Mouse (Mus musculus) gonadal fat pad, adult 2 months (tissue): ENCODE results near the gene Mybphl. TPM values are rescaled to one million over a fixed set of nuclear protein-coding genes. Genes with fewer than 3 reads are reported as not detected.

Experiments
- DNase-seq: peaks from one replicate; pipeline ENCODE4 v3.0.0-alpha.2; 2012; ENCODE audit warnings: low read depth
- polyA plus RNA-seq: library from polyadenylated mRNA; depleted of rRNA; stranded (reverse); fragments of >200 nt; gene quantifications from 2 replicates; pipeline ENCODE4 v1.2.3, GENCODE M21; 2012

Mybphl gene
- polyA plus RNA-seq, 1 experiment = not detected

DNA sequence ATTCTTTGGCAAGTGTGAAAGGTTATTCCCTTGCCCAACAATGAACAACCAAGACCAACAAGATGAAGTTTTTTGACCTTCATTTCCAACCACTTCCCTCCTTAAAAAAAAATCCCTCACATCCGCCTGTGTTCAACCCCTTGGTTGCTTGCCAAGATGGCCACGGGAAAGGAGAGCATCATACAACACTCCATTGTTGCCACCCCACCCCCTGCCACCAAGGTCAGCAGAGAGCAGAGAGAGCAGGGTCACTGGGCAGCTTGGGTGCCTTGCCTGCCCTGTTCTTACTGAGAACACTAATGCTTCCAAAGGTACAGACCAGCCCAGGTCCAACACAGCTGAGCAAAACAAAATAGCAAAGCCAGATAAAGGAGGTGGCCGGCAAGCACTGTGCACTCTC lies 7.6 kb downstream of the Mybphl start:
- no peak for DNase-seq

DNA sequence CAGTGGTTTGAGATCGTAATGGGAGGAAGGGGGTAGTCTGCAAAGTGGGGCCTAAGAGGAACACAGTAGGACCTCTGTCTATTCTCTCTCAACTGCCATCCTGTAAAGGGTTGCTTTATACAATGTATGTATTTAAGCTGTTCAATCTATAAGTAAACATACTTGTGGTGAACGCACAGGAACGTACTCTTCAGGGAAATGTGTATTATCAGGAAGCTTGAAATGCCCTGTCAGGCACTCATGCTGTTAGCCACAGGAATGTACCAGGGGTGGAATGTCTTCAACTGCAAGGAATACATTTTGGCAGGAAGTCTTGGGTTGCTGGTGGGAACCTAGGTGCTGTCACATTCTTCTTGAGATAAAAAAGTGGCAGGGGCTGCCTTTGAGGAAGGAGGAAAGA lies 8.0 kb downstream of the Mybphl start:
- no peak for DNase-seq

GRCm38 (mm10) chr3:108378875-108379663 lies 14.4 kb downstream of the Mybphl start:
- DNase-seq = no peak

GRCm38 (mm10) chr3:108380695-108381094 lies 16.0 kb downstream of the Mybphl start:
- no peak for DNase-seq

DNA sequence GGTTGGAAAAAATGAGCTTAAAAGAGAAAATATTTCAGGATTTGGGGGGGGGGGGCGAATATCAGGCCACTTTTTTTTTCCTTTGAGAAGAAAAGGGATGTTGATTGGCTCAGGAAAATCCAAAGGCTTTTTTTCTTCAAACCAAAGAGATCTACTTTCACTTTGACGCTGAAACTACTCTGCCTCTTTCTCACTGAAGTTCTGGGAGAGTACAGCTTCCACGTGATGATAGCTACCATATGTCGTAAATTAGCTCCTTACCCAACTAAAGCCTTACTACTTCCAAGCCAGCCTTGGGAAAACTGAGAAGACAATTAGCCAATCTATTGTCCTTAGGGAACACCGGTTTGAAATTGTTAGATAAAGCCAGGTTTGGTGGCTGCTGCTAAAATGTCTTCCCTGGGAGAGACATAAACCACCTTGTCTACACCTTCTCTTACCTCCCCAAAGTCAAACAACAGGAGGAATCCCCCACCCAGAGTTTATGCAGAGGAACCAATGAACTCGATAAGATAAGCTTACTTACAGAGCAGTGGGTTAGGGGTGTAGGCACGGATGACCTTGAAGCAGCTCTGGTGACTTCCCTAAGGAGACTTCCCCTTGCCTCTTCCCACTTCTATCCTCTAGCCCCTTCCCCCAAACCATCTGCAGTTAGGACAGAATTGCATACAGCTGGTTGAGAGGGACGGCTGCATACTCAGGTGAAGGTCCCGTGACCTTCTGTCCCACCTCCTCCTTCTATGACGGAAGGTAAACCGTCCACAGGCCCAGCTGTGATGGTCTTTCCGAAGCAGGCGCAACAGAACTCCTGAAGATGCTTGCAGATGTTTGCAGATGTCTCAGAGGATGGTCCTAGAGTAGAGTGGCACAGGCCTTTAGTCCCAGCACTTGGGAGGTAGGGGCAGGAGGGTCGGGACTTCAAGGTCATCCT lies 17.5 kb downstream of the Mybphl start:
- no peak for DNase-seq

DNA sequence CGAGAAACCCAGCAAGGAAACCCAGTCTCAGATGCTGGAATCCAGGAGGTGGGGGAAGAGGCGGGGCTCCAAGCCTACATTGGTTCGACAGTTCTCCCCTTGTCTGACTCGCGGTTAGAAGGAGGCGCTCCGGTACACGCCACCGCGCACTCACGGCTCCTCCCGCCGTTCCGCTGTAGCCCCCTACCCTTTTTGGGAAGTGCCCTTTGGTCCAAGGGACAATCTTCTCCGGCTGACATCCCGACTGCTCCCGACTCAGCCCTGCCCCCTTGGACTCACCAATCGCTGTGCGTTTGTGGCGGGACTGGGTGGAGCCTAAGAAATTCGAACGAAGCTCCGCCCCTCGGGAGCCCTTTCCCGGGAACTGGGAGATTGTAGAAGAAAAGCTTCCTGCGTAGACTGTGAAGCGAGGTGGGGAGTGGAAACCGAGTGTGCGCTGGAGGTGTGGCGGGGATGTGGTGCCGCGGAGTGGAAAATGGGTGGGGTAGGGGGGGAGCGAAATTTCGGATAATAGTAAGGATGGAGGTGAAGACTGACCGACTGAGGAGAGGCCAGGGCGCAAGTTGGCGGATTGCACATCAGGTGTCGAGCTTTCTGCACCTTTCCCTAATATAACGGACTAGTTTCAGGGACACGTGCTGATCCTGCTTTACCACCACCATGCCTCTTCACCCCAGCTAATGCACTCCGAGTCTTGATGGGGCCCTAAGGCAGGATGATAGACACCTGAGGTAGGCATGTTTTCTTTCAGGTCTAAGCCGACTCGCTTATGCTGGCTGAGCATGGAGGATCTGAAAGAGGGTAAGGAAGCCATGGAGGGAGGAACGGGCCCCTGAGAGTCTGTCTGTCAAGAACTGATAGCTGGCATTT lies 19.0 kb downstream of the Mybphl start, which contains the start of gene Psrc1:
Gene Psrc1, plus strand, starts transcription at position 355 of the 870 bp plus-strand sequence.
- DNase-seq = no peak

- DNase-seq = no peak
Observed at GRCm38 (mm10) chr3:108384425-108384824, 19.7 kb downstream of the Mybphl start.

DNA sequence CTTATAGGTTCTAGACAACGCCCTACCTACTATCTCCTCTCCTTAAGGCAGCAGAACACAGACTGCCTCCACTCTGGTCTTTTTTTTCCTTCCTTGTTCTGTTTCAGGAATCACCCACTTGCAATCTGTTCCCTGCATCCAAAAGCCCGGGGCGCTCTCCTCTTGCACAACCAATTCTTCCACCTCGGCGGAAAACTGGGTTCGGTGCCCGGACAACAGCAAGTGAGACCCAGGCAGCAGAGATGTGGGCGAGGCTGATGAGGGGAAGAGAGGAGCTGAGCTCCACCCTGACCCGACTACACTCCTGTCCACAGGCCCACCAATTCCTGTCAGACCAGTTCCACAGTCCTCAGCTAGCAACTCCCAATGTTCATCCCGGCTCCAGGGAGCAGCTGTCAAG lies 21.5 kb downstream of the Mybphl start:
- peak; percentile 85 for DNase-seq

- DNase-seq = peak; percentile 88
Observed at GRCm38 (mm10) chr3:108389111-108389545, 24.4 kb downstream of the Mybphl start.

DNA sequence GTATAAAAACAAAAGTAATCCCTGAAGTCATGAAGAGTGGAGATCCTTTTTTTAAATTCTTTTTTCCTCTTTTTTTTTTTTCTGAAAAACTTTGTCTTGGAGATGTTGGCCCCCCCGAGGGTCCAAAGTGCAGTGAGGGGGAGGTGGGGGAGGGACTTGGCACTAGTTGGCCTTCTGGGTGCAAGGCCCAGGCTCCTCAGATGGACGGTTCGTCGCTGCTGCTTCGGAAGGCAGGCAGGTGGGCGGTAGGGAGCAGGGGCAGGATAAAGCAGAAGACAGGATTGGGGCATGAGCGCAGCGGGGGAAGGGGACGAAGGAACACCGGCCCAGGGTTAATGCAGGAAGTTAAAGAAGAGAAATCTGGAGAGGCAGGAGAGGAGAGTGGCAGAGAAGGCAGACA lies 27.6 kb downstream of the Mybphl start:
- no peak for DNase-seq

GRCm38 (mm10) chr3:108392793-108393192 lies 28.1 kb downstream of the Mybphl start:
- no peak for DNase-seq

GRCm38 (mm10) chr3:108398281-108398680 lies 33.6 kb downstream of the Mybphl start:
- no peak for DNase-seq

- DNase-seq = no peak
Observed at GRCm38 (mm10) chr3:108400442-108400841, 35.7 kb downstream of the Mybphl start.

GRCm38 (mm10) chr3:108401692-108402527 lies 37.2 kb downstream of the Mybphl start:
- no peak for DNase-seq

- DNase-seq = no peak
Observed at GRCm38 (mm10) chr3:108402528-108402920, 37.8 kb downstream of the Mybphl start.

- DNase-seq = peak; percentile 96
Observed at GRCm38 (mm10) chr3:108405536-108406305, 41.0 kb downstream of the Mybphl start.

DNA sequence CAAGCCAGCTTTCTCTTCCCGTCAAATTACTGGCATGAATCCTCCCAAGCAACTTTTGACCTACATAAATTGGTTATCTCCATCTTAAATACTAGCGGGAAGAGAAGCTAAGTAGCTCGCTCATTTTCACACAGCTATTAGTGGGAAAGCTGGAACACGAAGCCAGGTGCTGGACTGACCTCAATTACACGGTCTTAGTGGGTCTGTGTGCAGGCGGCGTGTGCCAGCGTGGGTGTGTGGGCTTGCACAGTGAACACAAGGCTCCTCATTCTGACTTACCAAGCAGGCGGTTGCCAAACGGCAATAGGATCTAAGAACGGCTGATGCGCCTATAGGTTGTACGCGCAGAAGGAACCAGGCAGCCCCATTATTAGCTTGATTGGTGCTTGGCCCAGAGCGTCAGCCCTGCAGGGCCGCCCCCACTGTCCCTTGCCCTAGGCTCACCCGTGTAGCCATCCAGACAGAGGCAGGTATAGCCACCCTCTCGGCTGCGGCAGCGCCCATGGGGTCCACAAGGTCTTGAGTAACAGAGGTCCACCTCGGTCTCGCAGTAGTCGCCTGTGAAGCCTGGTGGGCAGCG lies 41.7 kb downstream of the Mybphl start:
- no peak for DNase-seq

DNA sequence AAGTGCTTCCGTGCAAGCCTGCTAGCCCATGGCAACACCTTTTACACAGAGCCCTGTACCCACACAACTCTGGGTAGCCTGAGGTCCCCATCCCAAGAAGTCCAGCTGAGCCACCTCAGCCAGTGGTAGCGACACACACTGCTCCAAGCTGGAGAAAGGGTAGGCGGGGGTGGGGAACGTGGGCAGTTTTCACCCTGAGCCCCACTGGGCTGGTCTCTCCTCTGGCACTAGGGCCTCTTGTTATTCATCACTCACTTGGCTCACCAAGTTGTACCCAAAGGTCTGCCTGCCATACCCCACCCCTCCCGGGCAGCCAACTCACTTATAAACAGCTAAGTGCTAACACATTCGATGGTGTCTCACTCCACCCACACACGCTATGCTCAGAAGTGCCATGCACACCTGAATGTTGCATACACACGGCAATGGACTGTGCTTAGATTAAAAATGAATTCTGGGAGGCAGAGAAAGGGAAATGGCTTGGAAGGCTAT lies 43.9 kb downstream of the Mybphl start:
- no peak for DNase-seq

DNA sequence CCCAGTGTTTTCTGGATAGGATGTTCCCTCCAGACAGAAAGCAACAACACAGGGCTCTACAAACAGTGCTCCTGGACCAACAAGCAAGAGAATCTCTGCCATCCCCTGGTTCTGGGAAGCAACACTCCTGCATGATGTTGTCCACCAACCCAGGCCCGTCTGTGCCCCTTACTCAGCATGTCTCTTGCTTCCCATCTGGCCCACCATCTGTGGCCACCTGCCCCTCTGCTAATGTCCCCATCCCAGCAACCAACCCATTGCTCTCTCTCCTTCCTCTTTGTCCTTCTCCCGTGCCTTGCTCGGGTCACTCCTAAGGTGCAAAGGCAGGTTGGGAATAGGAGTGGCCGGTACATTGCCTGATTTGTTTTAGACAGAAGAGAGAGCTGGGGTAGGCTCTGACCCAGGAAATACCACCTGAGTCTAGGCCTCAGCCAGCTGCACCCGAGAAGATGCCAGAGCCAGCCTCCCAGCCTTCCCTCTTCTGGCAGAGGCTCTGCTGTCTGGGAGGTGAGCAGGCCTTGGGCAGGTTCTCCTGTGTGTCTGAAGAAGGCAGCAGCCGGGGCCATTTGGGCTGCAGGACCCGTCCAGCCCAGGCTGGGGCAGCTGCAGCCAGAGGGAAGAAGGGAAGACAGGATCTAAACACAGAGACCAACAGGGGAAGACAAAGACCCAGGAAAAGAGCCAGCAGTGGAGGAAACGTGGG lies 45.1 kb downstream of the Mybphl start:
- DNase-seq = no peak
